Mouse (Mus musculus): ENCODE data around the gene Vav2. TPM values are rescaled to one million over a fixed set of nuclear protein-coding genes. Genes with fewer than 3 reads are reported as not detected.

Gene Vav2
- total RNA-seq, 2 experiments from 2014 or later = 11.2 to 11.6 TPM

Small RNA genes lying within 50 kb of the gene (microRNA-seq; reads per million reads assigned to microRNA genes)
- gene Gm24049 (not detected), gene Mir7578 (not detected)

Other genes with a start within 250 kb of the Vav2 start
- gene Sardh, start 178.7 kb downstream of the Vav2 start, total RNA-seq (2021) = 1 to 10 TPM; 8.9 to 9.8 TPM
- 1 to 10 TPM; 1.6 to 2.9 TPM for gene Brd3os, start 15.3 kb upstream of the Vav2 start, total RNA-seq (2021)
- gene Brd3, start 80.6 kb upstream of the Vav2 start, total RNA-seq (2021) = 100 to 1,000 TPM; 103 to 109 TPM
- gene Wdr5, start 88.1 kb upstream of the Vav2 start, total RNA-seq (2021) = 10 to 100 TPM; 36.4 to 39.2 TPM
- gene Rxra, start 249.4 kb upstream of the Vav2 start, total RNA-seq (2021) = 10 to 100 TPM; 59.0 to 60.2 TPM

All from gastrocnemius, postnatal 4 days (tissue).